Mouse (Mus musculus) kidney, embryonic 14.5 days (tissue): ENCODE measurements at regions not wholly inside any gene's neighbourhood (a gene's known extent, or its start where the extent isn't known, plus 50 kb on each side); places are given as distances from the start of the nearest gene placed in this dataset.

Experiments used
- ATAC-seq: fragments of 200-750 bp; cut with Nextera tagmentation; 2 replicates; pipeline ENCODE4 v1.8.0; 2017; ENCODE audit warnings: moderate number of reproducible peaks, mild to moderate bottlenecking, moderate TSS enrichment, moderate library complexity; ENCODE audit not compliant: low FRiP score, low TSS enrichment
- H3K27ac ChIP-seq: fragments of 300-500 bp; sonication (generic); 2 replicates; pipeline ENCODE4 v1.5.1; 2014; ENCODE audit warnings: low read depth, mild to moderate bottlenecking, low read length, moderate library complexity, mixed read lengths
- H3K27me3 ChIP-seq: fragments of 300-500 bp; sonication (generic); 2 replicates; pipeline ENCODE4 v1.6.1; 2014; ENCODE audit warnings: mild to moderate bottlenecking, low read length; ENCODE audit not compliant: control insufficient read depth, insufficient read depth
- H3K36me3 ChIP-seq: fragments of 300-500 bp; sonication (generic); 2 replicates; pipeline ENCODE4 v1.6.1; 2014; ENCODE audit warnings: low read length, mixed read lengths; ENCODE audit not compliant: control insufficient read depth, insufficient read depth
- H3K4me1 ChIP-seq: fragments of 300-500 bp; sonication (generic); 2 replicates; pipeline ENCODE4 v1.6.1; 2014; ENCODE audit warnings: low read length, mixed read lengths; ENCODE audit not compliant: control insufficient read depth, insufficient read depth
- H3K4me2 ChIP-seq: fragments of 300-500 bp; sonication (generic); replicated peaks from 2 replicates; pipeline ENCODE4 v1.6.1; 2014; ENCODE audit warnings: low read depth, mild to moderate bottlenecking, low read length
- H3K4me3 ChIP-seq: fragments of 300-500 bp; sonication (generic); 2 replicates; pipeline ENCODE4 v1.5.1; 2014; ENCODE audit warnings: mild to moderate bottlenecking, low read length
- H3K9ac ChIP-seq: fragments of 300-500 bp; sonication (generic); 2 replicates; pipeline ENCODE4 v1.6.1; 2014; ENCODE audit warnings: low read depth, mild to moderate bottlenecking, low read length, moderate library complexity
- H3K9me3 ChIP-seq: fragments of 300-500 bp; sonication (generic); 2 replicates; pipeline ENCODE4 v1.6.1; 2016; ENCODE audit warnings: low read length; ENCODE audit not compliant: control insufficient read depth
- WGBS: fragments of 180-500 bp; shearing (Covaris S2); extraction: QIAGEN DNeasy Blood & Tissue Kit; methylation state at CpG from one replicate; pipeline ENCODE4 v1.1.7; 2014; 5-methylcytosine and 5-hydroxymethylcytosine counted together

- ATAC-seq = no peak
- H3K36me3 ChIP-seq = no peaks in the 10 kb centered on the region
- H3K4me3 ChIP-seq = peak overlapping the region; percentile 24
- peak overlapping the region; percentile 39 for H3K4me2 ChIP-seq
- WGBS = 26% methylated on average over 26 of the region's 26 CpGs
- H3K4me1 ChIP-seq = peaks cover 15% of the 10 kb centered on the region; the same call in 1 of the 2 replicates
- H3K9me3 ChIP-seq = no peaks in the 10 kb centered on the region
- no peak overlapping the region for H3K27ac ChIP-seq
- H3K9ac ChIP-seq = no peak overlapping the region
- no peaks in the 10 kb centered on the region for H3K27me3 ChIP-seq
Measured at GRCm38 (mm10) chr9:63880487-63881260, 122.9 kb upstream of the Smad3 start.

GRCm38 (mm10) chr9:63879710-63880428, 122.1 kb upstream of the Smad3 start:
- Histone ChIP-seq H3K4me3 (peak overlapping the region; percentile 13; the same call in 1 of the 2 replicates), H3K27me3 (no peaks in the 10 kb centered on the region), H3K9me3 (no peaks in the 10 kb centered on the region), H3K4me2 (peak overlapping the region; percentile 39; the same call in 1 of the 2 replicates), H3K4me1 (peaks cover 15% of the 10 kb centered on the region; the same call in 1 of the 2 replicates), H3K36me3 (no peaks in the 10 kb centered on the region), H3K27ac (no peak overlapping the region), H3K9ac (no peak overlapping the region)
- ATAC-seq = no peak
- WGBS = 32% methylated on average over 15 of the region's 15 CpGs

GRCm38 (mm10) chr9:63877864-63878263, 120.1 kb upstream of the Smad3 start:
- Histone ChIP-seq H3K9ac (no peak overlapping the region), H3K27ac (no peak overlapping the region), H3K4me3 (no peak overlapping the region), H3K9me3 (no peaks in the 10 kb centered on the region), H3K4me2 (no peak overlapping the region), H3K4me1 (peaks cover 15% of the 10 kb centered on the region; the same call in 1 of the 2 replicates), H3K27me3 (no peaks in the 10 kb centered on the region), H3K36me3 (no peaks in the 10 kb centered on the region)
- ATAC-seq = no peak
- WGBS = 68% methylated on average over 7 of the region's 7 CpGs

DNA sequence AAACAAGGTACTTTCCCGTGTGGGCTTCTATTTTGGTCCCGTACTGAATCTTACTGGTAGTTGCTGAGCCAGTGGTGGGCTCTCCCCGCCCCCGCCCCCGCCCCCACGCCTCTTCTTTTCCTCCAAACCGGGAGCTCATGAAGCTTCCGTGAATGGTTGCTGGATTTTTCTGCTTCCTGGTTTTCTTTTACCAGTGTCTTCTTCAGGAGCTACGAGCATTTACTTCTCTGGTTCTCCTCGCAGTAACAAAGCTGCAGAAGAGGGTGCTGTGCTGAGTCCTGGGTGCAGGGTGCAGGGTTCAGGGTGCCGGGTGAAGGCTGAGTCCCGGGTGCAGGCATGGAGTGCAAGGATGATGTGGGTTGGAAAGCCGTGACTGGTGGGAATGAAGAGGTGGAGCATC, 119.1 kb upstream of the Smad3 start:
- H3K9me3 ChIP-seq = no peaks in the 10 kb centered on the region
- H3K4me2 ChIP-seq = peak overlapping the region; percentile 36
- WGBS = 25% methylated on average over 13 of the region's 13 CpGs
- no peak overlapping the region for H3K27ac ChIP-seq
- ATAC-seq = no peak
- peaks cover 15% of the 10 kb centered on the region; the same call in 1 of the 2 replicates for H3K4me1 ChIP-seq
- H3K36me3 ChIP-seq = no peaks in the 10 kb centered on the region
- peak overlapping the region; percentile 6; the same call in 1 of the 2 replicates for H3K4me3 ChIP-seq
- no peak overlapping the region for H3K9ac ChIP-seq
- no peaks in the 10 kb centered on the region for H3K27me3 ChIP-seq

DNA sequence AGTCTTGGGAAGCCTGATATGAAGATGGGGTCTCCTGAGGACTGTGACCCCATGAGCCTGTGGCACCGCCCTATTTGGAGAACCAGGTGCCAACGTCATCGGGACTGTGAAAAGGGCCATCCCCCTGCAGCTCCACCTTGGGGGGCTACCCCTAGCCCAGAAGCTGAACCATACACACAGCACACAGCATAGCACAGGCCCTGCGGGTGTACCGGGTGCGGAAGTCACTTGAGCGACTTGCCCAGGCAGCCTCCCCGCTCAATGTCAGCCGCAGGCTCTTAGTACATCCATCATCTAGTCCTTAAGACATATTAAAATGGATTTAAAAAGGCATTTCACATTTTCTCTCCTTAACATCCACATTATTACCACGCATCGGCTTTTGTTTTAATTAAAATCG, 118.2 kb upstream of the Smad3 start:
- H3K27me3 ChIP-seq = no peaks in the 10 kb centered on the region
- no peaks in the 10 kb centered on the region for H3K9me3 ChIP-seq
- H3K4me1 ChIP-seq = peaks cover 15% of the 10 kb centered on the region; the same call in 1 of the 2 replicates
- H3K36me3 ChIP-seq = no peaks in the 10 kb centered on the region
- WGBS = 76% methylated on average over 12 of the region's 12 CpGs
- no peak for ATAC-seq
- no peak overlapping the region for H3K4me3 ChIP-seq
- H3K4me2 ChIP-seq = peak overlapping the region; percentile 36; the same call in 1 of the 2 replicates
- H3K9ac ChIP-seq = no peak overlapping the region
- no peak overlapping the region for H3K27ac ChIP-seq

- ATAC-seq = no peak
- H3K9me3 ChIP-seq = peaks cover 3% of the 10 kb centered on the region; the same call in 1 of the 2 replicates
- H3K4me3 ChIP-seq = no peak overlapping the region
- peaks cover 15% of the 10 kb centered on the region; the same call in 1 of the 2 replicates for H3K4me1 ChIP-seq
- no peak overlapping the region for H3K27ac ChIP-seq
- no peaks in the 10 kb centered on the region for H3K36me3 ChIP-seq
- H3K4me2 ChIP-seq = no peak overlapping the region
- H3K27me3 ChIP-seq = no peaks in the 10 kb centered on the region
- H3K9ac ChIP-seq = no peak overlapping the region
- WGBS = 88% methylated on average over 5 of the region's 5 CpGs
Measured at GRCm38 (mm10) chr9:63875193-63875592, 117.4 kb upstream of the Smad3 start.

- Histone ChIP-seq H3K9me3 (no peaks in the 10 kb centered on the region), H3K9ac (no peak overlapping the region), H3K27me3 (no peaks in the 10 kb centered on the region), H3K4me2 (no peak overlapping the region), H3K4me3 (no peak overlapping the region), H3K4me1 (no peaks in the 10 kb centered on the region), H3K36me3 (no peaks in the 10 kb centered on the region), H3K27ac (no peak overlapping the region)
- no peak for ATAC-seq
- 41% methylated on average over 11 of the region's 11 CpGs for WGBS
Measured at GRCm38 (mm10) chr9:63864350-63864749, 106.6 kb upstream of the Smad3 start.

DNA sequence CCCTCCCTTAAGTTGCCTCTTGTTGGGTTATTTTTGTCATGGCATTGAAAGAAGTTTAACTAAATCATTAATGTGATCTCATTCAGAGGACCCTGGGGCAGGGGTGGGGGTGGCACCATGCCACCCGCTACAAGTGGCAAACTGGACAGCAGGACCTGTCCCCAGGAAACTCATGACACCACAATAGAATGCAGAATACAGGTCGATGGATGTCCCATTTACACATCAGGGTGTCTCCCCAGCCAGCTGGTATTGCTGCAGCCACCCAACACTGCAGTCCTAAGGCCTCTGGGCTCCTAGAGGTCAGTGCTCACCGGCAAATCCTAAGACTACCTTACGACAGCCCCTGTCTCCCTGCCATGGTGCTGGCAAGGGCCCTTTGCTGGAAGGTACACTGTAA, 105.5 kb upstream of the Smad3 start:
- H3K36me3 ChIP-seq = no peaks in the 10 kb centered on the region
- ATAC-seq = no peak
- WGBS = 80% methylated on average over 4 of the region's 4 CpGs

DNA sequence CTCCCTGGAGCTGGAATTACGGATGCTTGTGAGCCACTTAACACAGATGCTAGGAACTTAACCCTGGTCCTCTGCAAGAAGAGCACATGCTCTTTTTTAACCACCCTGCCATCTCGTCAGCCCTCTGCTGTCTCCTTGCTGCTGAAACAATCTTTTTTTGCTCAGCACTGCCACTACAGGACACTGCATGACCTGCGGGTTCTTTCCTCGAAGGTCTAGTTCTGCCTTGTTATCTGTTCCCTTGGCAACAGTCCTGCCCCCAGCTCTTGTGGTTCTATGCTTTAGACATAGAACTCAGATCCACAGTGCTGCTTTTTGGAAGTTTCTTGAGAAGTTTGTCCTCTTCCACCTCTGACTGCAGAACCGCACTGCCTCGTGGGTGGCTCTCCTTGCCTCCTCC, 104.6 kb upstream of the Smad3 start:
- no peaks in the 10 kb centered on the region for H3K9me3 ChIP-seq
- H3K4me2 ChIP-seq = no peak overlapping the region
- no peak overlapping the region for H3K27ac ChIP-seq
- WGBS = 43% methylated on average over 6 of the region's 6 CpGs
- no peak for ATAC-seq
- H3K36me3 ChIP-seq = no peaks in the 10 kb centered on the region
- H3K4me1 ChIP-seq = no peaks in the 10 kb centered on the region
- no peak overlapping the region for H3K4me3 ChIP-seq
- H3K27me3 ChIP-seq = no peaks in the 10 kb centered on the region
- no peak overlapping the region for H3K9ac ChIP-seq

More for the DNA sequence above, 105.5 kb upstream of the Smad3 start:
- no peak overlapping the region for H3K9ac ChIP-seq
- H3K27me3 ChIP-seq = no peaks in the 10 kb centered on the region
- H3K4me1 ChIP-seq = no peaks in the 10 kb centered on the region
- H3K9me3 ChIP-seq = no peaks in the 10 kb centered on the region
- H3K4me2 ChIP-seq = no peak overlapping the region
- H3K4me3 ChIP-seq = no peak overlapping the region
- no peak overlapping the region for H3K27ac ChIP-seq
